Mouse (Mus musculus) heart, adult 11 months (tissue): ENCODE results near the gene Amfr.

Source experiments
- DNase-seq: peaks from one replicate; pipeline ENCODE4 v3.0.0; 2022

Amfr gene

DNA sequence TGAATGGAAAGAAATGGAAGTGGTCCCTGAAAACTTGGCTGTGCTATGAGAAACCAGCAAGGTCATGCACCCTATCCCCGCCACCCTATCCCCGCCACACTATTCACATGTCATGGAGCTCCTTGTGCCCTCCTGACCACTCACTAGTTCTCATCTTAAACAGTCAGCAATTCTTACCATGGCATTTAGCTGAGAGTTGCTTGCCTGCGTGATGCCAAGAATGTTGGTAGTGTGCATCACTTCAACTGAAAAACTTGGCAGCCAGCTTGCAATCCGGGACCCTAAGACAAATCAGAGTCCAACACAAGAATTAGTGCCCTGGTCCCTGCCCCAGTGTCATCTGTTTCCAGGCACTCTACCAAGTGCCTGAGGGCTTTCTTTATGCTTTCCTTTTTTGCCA, 32.5 kb downstream of the Amfr start:
- DNase-seq: no peak

DNA sequence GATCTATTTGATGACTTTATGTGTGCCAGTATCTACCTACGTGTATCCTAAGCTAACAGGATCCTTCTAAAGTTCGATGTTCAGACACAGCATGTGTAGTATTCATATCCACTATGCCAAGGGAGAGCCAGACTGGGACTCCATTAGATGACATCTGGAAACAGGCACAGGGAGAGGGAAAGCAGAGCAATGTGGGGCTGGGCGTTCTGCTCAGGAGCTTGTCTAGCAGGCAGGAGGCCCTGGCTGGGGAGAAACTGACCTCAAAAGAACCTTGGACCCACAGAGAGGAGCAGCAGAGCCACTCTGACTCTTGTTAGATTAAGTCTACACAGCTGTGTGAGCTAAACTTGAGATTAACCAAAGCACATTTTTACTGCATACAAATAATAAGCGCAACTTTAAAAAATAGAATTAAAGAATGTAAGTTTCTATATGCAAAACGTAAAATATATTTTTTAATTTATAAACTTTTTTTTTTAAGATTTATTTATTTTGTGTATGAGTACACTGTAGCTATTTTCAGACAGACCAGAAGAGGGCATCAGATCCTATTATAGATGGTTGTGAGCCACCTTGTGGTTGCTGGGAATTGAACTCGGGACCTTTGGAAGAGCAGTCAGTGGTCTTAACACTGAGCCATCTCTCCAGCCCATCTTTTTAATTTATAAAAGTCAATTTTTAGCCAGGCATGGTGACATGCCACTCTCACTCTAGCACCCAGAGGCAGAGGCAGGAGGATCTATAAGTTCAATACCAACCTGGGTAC, 36.0 kb downstream of the Amfr start:
- peak; percentile 68 for DNase-seq

DNA sequence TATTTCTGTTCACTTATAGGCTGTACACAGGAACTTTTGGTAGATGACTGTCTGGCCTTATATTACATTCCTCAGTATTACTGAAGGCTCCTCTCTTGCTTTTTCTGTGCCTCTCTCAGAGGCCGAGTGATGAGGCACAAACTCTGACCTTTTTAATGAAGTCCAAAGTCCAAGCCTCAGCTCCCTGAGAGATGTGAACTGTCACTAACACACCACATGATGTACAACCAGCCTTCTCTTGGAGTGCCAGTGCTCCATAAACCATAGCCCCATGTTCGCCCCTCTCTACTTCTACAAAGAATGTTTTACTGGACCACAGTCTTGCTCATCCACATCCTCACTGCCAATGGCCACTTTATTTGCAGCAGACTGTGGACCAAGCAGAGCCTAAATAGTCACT, 37.3 kb downstream of the Amfr start:
- peak; percentile 63 for DNase-seq

DNA sequence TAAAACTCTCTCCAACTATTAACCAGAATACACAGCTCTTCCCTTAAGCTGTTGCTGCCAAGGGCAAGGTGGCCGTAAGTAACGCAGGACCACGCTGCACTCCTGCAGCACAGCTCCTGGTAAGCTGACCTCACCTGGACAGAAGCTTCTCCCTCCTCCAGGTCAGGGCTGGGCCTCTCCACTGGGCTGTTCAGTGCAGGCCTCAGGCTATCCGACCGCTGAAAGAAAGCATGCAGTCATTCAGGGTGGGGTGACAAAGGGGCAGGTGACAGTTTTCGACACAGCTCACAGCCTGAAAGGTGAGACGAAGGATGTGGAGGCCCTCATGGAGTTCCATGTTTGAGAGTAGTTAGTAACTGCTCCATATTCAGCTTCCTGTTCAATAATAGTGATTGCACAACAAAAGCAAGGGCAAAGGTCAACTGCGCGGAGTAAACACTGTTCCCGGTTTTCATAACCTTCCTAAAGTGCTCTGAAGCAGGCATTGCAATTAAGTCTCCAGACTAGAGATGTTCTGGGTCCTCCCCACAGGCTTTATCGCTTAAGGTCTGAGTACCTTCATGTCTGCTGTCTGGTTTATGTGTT, 37.9 kb downstream of the Amfr start:
- DNase-seq: peak; percentile 72

DNA sequence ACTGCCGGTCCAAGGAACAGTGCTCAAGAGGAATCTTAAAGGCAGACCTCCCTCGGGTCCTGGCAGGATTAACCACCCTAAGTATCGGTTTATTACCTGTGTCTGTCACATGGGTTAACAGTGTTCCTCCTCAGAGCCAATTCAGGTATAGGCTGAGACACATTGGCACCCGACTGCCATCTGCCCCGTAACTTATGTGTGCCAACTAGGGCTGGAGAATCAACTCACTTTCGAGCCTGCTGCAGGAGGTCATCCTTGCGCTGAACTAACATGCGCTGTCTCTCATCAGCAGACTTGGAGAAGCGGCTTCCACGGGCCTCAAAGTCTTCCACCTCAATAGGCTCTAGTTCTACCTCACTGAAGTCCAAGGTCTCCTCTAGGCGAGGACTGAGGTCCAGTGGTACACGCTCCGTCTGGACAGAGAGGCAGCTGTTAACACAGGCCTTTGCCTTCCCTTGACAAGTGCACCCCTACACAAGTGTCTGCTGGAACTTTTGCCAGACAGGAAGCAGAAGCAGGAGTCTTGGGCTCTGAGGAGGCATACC, 38.7 kb downstream of the Amfr start:
- peak; percentile 89 for DNase-seq

DNA sequence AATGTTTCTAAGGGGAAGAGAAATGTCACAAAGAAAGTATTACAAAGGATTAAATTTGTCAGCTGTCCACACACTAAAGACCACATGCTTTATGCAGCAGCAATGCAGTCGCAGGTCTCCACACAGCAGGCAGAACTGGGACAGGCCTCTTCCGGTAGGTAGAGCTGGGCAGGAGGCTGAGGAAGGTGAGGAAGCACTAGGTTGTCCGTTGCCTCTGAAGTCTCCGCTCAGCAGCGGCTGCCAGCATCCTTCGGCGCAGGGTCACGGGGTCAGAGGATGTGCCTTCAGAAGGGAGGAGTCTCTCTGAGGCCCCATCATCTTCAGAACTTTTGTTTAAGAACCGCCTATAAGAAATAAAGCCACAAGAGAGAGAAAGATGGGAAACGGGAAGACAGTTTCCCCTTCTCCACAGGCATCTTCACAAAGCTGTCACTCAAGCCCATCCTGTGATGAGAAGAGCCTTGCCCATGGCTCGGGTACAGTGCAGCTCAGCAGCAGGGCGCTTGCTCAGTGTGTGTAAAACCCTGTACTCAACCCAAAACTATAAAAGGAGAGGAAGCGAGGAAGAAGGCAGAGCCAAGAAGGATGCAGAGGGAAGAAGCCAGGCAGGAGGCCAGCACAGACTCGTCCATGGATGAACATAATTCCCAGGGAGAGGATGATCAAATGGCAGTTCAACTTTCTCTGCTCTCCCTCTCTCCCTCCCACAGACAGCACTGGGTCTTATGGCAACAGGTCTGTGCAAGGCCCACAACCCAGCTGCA, 39.5 kb downstream of the Amfr start:
- peak; percentile 87 for DNase-seq

DNA sequence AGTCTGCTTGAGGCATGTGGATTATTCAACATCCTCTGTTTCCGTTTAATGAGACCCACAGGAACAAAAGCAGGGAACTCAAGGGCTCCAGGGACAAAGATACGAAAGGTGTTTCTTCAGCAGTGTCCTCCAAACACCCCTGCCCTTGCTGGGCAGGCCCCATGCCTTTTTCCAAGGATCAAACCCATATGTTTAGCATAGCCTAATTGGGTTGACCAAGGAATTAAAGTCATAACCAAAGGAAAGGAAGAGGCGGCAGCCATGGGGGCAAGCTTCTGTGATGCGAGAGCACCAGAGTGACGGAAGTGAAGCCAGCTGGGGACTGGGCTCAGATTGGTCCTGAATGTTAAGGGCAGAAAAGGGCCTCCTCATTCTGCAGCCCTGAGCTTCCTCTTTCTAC, 40.4 kb downstream of the Amfr start:
- DNase-seq: peak; percentile 71

DNA sequence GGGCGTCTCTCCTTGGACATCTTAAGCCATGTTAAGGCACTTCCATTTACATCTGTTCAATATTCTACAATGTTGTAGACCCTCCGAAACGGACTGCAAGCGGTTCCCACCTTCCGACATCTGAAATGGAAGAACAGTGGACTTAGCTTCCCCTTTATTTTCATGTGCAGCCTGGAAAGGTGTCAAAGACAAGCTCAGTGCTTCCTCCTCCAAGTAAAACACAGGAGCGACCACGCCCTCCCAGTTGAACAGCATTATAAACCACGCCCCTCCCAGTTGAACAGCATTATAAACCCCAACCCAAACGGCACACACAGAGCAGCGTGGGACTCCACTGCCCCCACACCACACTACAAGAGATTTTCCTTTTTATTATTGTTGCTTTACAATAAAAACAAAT, 41.2 kb downstream of the Amfr start:
- DNase-seq: peak; percentile 75

DNA sequence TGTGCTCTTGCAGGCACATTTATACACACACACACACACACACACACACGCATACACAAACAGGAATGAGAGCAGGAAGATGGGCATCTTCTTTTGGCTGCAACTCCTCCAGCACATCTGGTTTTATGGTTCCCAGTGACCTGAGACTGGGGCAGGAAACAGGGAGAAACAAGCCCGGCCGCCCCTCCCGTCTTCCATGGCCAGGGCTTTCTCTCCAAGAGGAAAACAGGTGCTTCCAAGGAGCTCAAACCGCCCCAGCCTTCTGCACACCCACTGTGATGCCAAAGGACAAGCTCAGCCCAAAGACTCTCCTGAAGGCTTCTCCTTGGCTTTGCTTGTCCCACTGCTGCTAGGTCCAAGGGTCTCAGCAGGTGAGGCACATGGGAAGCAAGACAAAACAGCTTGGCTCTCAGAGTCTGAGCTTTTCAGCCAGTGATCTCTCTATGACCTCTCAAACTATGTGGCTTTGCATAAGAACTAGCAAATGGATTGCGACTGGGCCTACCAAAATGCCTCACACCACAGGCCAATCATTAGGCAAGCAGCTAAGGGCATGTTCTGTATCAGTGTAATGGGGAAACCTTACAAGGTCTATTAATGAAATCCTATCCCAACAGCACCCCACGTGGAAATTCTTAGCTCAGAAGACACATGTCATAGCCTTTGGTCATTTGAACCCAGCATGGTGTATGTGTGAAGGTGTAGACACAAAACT, 42.9 kb downstream of the Amfr start:
- DNase-seq: peak; percentile 85

DNA sequence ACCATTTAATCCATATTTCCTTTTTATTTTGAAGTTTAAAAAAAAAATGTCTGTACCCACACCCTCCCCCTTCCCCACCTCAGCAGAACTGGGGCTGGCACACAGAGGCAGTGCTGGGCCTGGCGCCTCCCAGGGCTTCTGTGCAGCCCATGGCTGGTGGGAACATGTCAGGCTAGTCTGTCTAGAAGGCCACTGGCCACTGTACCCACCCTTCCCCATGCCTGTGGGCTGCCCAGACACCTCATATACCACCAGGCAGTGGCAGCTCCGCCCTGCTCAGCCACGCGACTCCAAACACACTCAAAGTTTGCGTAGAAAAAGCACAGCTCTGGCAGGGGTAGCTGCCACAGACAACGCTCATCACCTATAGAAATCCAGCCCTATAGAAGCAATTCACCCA, 44.3 kb downstream of the Amfr start:
- peak; percentile 83 for DNase-seq

DNA sequence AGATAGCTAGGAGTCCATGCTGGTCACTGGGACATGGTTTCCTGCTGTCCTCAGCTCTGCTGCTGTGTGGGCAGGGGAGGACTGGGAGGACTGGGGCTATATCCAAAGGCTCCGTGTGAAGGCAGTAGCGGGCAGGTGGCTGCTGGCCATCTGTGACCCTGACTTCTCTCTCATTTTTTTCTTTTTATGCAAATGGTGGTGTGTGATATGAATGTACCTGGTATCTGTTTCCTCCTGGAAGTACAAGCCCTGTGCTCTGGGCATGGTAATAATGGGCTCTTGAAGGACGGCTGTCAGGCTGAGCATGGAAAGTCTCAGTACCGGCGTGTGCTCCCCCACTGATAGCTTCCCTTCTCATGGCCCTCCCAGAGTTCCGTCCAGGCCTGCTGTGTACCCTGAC, 51.7 kb downstream of the Amfr start:
- no peak for DNase-seq

DNA sequence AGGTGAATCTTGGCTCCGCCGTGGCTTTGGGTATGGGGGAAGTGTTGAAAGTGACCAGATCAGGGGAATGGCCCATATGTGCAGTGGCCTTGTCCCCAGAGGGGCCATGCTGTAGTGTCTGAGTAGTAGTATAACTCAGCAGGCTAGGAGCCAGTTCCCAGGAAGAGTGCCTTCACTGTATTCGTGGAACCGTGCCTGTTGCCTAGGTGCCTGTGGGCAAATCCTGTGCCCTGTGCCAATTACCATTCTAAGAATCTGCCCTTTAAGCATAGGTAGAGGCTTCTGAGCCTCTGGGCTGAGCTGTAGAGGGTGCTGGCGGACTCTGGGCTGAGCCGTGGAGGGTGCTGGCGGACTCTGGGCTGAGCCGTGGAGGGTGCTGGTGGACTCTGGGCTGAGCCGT, 54.2 kb downstream of the Amfr start:
- no peak for DNase-seq

DNA sequence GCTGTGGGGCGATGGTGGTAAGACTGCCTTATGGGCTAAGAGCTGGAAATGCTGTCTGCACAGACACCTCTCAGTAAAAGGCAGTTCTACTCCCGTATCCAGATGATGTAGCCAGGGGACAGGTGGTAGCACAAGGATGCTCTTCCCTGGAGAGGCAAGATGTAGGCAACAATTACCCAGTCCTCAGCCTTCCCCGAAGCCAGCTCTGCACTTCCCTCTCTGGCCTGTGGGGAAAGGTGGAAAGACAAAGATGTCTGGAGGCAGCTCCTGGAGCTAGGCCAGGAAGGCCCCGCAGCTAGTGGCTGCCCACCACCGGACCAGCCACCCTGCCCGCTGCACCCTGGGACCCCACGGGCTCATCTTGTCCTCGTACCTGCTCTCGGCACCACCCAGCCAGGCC, 60.1 kb downstream of the Amfr start:
- DNase-seq: no peak

DNA sequence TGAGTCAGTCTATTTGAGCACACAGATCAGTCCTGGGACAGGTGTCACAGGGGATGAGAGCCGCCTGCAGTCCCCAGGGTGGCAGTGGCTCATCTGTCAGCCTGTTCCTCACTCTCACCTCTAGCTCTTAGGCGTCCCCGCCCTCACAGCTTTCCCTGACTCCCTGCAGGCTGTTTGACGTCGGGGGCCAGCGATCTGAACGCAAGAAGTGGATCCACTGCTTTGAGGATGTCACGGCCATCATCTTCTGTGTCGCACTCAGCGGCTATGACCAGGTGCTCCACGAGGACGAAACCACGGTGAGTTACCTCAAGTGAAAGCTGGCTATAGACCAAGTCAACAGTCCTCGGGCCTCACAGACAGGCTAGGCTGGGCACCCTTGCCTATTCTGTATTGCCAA, 62.5 kb downstream of the Amfr start:
- DNase-seq: no peak

DNA sequence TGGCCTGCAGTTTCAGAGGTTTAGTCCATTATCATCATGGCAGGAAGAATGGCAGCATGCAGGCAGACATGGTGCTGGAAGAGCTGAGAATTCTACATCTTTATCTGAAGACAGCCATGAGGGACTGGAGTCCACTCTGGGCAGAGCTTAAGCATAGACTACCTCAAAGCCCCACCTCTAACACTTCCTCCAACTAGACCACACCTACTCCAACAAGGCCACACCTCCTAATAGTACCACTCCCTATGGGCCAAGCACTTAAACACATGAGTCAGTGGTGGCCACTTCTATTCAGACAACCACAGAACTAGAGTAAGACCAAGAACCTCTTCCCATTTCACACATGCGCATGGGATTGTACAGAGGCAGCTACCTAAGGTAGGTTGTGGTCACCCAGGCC, 66.2 kb downstream of the Amfr start:
- no peak for DNase-seq

DNA sequence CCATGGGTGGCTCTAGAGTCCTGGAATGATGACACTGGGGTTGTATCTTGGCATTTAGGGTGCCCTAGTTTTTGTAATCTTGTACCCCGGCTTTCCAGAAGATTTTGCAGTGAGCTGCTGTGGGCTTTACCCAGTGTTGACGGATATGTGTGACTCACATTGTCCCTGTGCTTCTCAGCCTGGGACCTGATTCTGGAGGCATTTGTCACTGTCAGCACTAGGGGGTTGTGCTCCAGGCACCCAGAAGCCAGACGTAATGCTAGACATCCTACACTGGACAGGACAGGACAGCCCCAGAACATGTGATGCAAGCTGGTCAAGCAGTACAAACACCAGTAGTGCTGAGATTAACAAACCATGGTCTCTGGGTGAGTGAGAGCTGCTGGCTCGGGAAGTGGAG, 66.9 kb downstream of the Amfr start:
- DNase-seq: no peak

DNA sequence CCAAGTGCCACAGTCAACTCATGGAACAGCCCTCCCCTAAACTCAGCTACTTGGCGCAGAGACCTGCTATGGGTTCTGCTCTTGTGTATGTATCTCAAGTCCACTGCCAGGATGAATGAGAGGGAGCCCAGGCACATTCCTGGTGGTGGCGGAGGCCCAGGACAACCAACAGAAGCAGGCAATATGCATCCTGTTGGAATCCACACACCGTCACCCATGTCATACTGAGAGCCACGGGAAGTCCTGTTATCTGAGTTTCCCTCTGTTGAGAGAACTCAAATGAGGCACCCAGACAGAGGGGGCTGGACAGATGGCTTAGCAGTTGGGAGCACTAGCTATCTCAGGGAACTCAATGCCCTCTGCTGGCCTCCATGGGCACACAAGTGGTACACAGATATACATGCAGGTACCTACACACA, 71.0 kb downstream of the Amfr start:
- DNase-seq: peak; percentile 83

DNA sequence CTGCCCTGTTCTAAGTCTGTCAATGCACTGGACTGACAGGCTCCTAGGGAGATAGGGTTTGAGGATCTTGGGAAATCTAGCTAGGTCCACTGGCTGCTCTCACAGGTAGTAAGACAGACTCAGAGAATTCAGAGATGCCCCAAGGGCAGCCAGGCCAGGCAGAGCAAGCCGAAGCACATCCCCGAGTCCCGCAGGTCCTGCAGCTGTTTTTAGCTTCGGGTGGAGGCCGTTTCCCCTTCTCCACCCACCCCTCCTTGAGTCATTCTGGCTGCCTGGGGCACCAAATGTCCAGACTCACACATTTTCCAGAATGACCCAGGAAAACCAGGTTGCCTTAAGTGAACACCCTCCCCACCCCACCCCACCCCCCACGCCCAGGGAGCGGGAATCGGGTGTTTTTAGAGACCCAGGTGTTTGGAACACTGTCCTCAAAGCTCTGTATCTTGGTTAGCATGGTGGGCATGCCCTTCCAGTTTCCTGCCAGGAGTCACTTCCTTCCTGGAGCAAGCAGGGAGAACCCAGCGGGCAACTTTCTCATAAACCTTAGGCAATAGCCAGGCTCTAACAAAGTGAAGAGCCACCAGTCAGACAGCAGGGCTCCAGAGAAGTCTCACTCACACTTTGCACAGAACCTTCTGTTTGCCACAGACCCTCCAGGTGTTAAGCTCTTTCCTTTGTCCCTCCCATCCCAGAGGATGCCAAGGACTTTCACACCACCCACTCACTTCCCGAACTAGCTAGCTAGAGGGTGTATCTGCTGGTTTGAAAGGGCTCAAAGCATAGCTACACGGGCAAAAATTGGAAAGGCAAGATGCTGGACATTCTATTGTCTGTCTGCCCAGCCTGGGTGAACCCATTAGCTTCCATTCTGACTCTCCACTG, 71.9 kb downstream of the Amfr start:
- no peak for DNase-seq

DNA sequence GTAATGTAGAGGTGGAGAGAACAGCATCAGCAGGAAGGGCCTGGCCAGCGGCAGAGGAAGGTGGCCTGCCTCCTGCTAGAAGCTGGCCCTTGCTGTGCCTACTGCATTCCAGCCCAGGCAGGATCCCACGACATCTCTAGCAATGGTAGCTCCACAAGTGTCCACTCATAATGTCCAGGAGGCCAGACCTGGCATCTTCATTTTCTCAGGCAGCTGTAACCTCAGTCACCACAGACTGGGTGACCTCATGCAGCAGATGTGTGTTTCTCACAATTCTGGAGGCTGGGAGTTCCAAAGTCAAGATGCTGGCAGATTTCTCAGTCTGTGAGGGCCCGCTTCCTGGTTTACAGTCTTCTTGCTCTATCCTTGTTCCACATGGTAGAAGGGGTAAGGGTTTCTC, 74.4 kb downstream of the Amfr start:
- no peak for DNase-seq

DNA sequence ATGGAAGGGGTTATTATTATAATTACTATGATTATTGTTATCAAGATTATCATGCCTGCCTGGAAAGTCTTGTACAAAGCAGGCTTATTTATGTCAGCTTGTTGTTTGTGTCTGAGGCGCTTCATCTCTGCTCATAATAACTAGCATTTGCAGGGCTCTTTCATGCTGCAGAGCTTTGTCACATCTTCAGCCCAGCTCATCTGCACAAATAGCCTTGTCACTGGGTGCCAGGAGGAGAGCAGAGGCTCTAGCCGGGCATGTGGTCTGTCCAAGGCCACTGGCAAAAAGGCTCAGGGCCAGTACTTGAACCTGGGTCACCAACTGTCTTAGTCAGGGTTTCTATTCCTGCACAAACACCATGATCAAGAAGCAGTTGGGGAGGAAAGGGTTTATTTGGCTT, 79.4 kb downstream of the Amfr start:
- DNase-seq: no peak

DNA sequence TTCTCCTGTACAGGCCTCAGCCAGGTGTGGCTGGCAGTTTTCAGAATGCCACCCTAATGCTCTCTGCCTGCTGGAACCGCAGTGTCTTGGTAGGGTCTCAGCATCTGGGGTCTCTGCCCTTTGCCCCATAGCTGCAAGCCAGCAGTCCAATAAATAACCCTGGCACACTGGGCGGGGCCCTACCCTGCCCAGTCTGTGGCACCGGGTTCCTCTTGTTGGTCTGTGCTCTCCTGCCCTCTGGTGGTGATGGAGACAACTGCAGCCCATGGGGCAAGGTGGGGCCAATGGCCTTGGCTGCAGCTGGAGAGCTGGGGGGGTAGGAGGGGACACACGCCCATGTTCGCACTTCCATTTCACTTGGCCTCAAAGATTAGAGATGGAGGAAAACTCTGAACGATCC, 79.8 kb downstream of the Amfr start:
- peak; percentile 98 for DNase-seq

DNA sequence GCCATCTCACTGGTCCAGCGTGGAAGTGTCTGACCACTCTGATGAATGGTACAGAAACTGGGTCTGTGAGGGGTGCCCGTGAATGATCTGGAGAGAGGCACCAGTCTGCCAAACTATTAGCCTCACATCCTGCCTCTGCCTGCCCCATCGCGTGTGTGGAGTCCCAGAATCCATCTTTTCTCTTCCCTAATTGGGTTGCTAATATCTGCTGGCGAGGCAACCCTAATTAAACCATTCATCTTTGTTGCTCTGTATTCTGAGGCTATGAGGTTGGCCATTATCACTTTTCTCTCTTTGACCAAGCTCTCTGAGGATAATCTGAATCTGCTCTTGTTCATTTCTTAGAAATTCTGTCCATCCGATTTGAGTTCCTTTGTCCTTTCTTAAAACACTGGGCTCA, 81.3 kb downstream of the Amfr start:
- no peak for DNase-seq
